Mouse (Mus musculus): ENCODE data around the gene Fdxacb1. TPM values are rescaled to one million over a fixed set of nuclear protein-coding genes. Genes with fewer than 3 reads are reported as not detected.
A peak's percentile ranks its signal among the peaks of the same experiment; 100 is the strongest.

The Fdxacb1 gene
- polyA plus RNA-seq, 1 experiment from 2014 or later = 10.9 TPM

GRCm38 (mm10) chr9:50752054-50752602 lies 15.9 kb upstream of the Fdxacb1 start, which contains the start of gene Hspb2:
Hspb2 (minus strand) TSS chr9:50752354.
- ATAC-seq = no peak
- Histone ChIP-seq H3K4me1 (peaks cover 6% of the 10 kb centered on the region; the same call in 1 of the 2 replicates), H3K4me2 (no peak within 1 kb of the TSS), H3K27ac (no peak within 1 kb of the TSS), H3K9ac (no peak within 1 kb of the TSS), H3K9me3 (replicated peaks) (no peaks in the 10 kb centered on the region), H3K4me3 (no peak within 1 kb of the TSS), H3K27me3 (no peaks in the 10 kb centered on the region), H3K36me3 (ENCODE audit: poor library complexity, severe bottlenecking) (no peaks in the 10 kb centered on the region)
- WGBS = 73% methylated on average over 14 of the region's 14 CpGs

- no peak overlapping the region for H3K27ac ChIP-seq
- no peaks in the 10 kb centered on the region for H3K9me3 ChIP-seq (replicated peaks)
- H3K4me1 ChIP-seq = peaks cover 6% of the 10 kb centered on the region; the same call in 1 of the 2 replicates
- H3K4me3 ChIP-seq = no peak overlapping the region
- no peaks in the 10 kb centered on the region for H3K36me3 ChIP-seq (ENCODE audit: poor library complexity, severe bottlenecking)
- H3K27me3 ChIP-seq = no peaks in the 10 kb centered on the region
- WGBS = 74% methylated on average over 17 of the region's 17 CpGs
- no peak for ATAC-seq
- no peak overlapping the region for H3K9ac ChIP-seq
- H3K4me2 ChIP-seq = no peak overlapping the region
Measured at GRCm38 (mm10) chr9:50752784-50753615, 15.0 kb upstream of the Fdxacb1 start.

DNA sequence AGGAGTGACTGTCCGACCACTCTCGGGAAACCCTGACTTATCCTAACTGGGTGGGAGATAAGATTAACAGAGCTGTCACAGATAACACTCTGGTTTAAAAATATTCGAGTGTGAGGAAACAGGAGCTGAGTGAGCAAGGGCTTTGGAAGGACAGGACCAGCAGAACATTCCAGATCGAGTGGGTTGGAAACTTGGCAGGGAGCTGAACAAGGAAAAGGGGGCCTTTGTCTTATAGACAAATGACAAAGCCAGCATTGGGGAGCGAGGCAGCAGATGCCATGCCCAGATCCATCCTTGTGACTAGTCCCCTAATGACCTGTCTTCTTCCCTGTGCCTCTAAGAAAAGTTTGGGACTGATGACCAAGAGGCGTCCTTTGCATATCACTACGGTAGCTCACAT lies 14.1 kb upstream of the Fdxacb1 start:
- Histone ChIP-seq H3K4me1 (peaks cover 6% of the 10 kb centered on the region; the same call in 1 of the 2 replicates), H3K4me2 (no peak overlapping the region), H3K4me3 (no peak overlapping the region), H3K9ac (no peak overlapping the region), H3K9me3 (replicated peaks) (no peaks in the 10 kb centered on the region), H3K27me3 (no peaks in the 10 kb centered on the region), H3K27ac (no peak overlapping the region), H3K36me3 (ENCODE audit: poor library complexity, severe bottlenecking) (no peaks in the 10 kb centered on the region)
- 78% methylated on average over 7 of the region's 7 CpGs for WGBS
- no peak for ATAC-seq

DNA sequence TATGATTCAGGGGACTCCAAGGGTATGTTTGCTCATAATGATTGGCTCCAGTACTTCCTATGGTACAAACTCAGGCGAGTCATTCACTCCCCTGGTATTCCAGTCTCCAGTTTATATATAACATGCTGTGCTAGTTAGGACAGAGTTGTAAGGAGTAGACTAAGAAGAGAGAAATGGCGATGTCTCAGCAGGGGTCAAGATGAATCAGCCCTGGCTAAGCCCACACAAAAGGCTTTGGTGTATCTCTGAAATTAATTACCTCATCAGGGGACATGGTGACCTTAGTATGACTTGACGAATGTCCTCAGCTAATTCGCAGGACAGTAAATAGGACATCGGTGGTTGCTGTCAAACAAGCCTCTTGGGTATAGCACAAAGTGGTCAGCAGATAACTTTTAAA lies 11.3 kb upstream of the Fdxacb1 start:
- 0 out of 2 replicates have a peak, but pooled peaks cover 3% of the 10 kb centered on the region for H3K27me3 ChIP-seq
- H3K4me1 ChIP-seq = peaks cover 6% of the 10 kb centered on the region; the same call in 1 of the 2 replicates
- H3K9me3 ChIP-seq (replicated peaks) = no peaks in the 10 kb centered on the region
- H3K4me2 ChIP-seq = no peak overlapping the region
- no peak overlapping the region for H3K27ac ChIP-seq
- 44% methylated on average over 5 of the region's 5 CpGs for WGBS
- no peak overlapping the region for H3K9ac ChIP-seq
- no peak for ATAC-seq
- H3K4me3 ChIP-seq = no peak overlapping the region
- H3K36me3 ChIP-seq (ENCODE audit: poor library complexity, severe bottlenecking) = no peaks in the 10 kb centered on the region

- Histone ChIP-seq H3K9me3 (replicated peaks) (no peaks in the 10 kb centered on the region), H3K4me1 (no peaks in the 10 kb centered on the region), H3K4me3 (no peak overlapping the region), H3K36me3 (ENCODE audit: poor library complexity, severe bottlenecking) (no peaks in the 10 kb centered on the region), H3K27ac (no peak overlapping the region), H3K4me2 (no peak overlapping the region), H3K27me3 (0 out of 2 replicates have a peak, but pooled peaks cover 3% of the 10 kb centered on the region), H3K9ac (no peak overlapping the region)
- no peak for ATAC-seq
- WGBS = 64% methylated on average over 6 of the region's 6 CpGs
Measured at GRCm38 (mm10) chr9:50761520-50762243, 6.4 kb upstream of the Fdxacb1 start.

DNA sequence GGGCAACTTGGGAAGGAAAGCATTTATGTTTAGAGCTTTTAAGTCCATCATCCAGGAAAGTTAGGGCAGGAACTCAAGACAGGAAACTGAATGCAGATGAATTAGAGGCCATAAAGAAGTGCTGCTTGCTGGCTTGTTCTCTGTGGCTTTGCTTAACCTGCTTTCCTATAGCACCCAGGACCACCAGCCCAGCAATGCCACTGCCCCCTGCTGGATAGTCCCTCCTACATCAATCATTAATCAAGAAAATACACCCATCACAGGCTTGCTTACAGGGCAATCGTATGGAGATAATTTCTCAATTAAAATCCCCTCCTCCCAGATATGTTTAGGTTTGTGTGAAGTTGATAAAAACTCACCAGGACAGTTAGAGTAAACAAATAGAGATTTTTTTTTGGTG lies 4.7 kb upstream of the Fdxacb1 start:
- H3K4me2 ChIP-seq = no peak overlapping the region
- no peak overlapping the region for H3K9ac ChIP-seq
- H3K9me3 ChIP-seq (replicated peaks) = no peaks in the 10 kb centered on the region
- H3K27me3 ChIP-seq = 0 out of 2 replicates have a peak, but pooled peaks cover 3% of the 10 kb centered on the region
- ATAC-seq = no peak
- no peak overlapping the region for H3K4me3 ChIP-seq
- H3K36me3 ChIP-seq (ENCODE audit: poor library complexity, severe bottlenecking) = no peaks in the 10 kb centered on the region
- 78% methylated on average over 1 of the region's 1 CpGs for WGBS
- no peak overlapping the region for H3K27ac ChIP-seq
- peaks cover 8% of the 10 kb centered on the region for H3K4me1 ChIP-seq

DNA sequence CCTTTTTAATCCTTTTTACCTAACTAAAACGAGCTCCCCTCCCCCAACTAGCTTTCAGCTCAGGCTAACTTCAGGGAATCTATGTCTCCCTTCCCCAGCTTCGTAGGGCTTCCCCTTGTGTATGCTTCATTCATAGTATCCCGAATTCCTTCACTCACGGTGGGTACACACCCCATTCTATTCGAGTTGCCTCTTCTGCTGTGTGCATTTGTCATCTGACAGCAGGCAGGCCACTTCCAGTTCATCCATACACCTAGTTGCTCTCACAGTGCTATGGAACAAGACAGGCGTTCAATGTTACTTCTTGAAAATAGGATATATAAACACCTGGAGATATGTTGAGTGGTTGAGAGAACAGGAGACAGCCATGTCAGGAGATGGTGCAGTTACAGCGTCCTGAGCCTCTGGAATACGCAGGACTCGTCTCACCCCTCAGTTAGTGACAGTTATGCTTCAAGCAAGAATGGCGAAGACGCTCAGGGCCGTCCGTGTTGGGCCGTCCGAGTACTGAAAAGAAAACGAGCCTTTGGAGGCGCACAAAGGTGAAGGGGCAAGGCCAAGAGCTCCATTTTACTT lies 417 bp upstream of the Fdxacb1 start:
- WGBS = 7% methylated on average over 17 of the region's 17 CpGs
- peak overlapping the region; percentile 69 for H3K4me2 ChIP-seq
- peak overlapping the region; percentile 65 for H3K4me3 ChIP-seq
- H3K4me1 ChIP-seq = peaks cover 19% of the 10 kb centered on the region
- no peaks in the 10 kb centered on the region for H3K9me3 ChIP-seq (replicated peaks)
- H3K27ac ChIP-seq = peak overlapping the region; percentile 90; the same call in 1 of the 2 replicates
- peaks cover 7% of the 10 kb centered on the region for H3K36me3 ChIP-seq (ENCODE audit: poor library complexity, severe bottlenecking)
- H3K27me3 ChIP-seq = no peaks in the 10 kb centered on the region
- ATAC-seq = no peak; the same call in 1 of the 2 replicates
- peak overlapping the region; percentile 77 for H3K9ac ChIP-seq

DNA sequence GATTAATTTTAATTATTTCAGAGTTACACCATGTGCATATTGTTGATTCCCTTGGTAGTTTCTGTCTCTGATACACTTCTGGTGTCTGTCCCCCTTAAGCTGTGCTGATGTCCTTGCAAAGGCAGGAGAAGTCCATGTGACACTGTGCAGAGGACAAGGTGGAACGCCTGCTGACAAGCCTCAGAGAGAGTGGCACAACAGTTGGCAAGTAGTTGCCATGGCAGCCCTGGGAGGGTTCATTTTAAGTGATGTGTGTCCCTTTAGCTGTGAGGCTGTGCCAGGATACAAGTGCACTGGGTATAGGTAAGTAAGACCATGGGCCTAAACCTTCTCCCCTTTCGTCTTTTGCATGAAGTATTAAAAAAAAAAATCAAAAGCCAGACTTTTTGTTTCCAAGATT lies 2.0 kb downstream of the Fdxacb1 start:
- Histone ChIP-seq H3K27ac (no peak overlapping the region), H3K4me1 (peaks cover 30% of the 10 kb centered on the region), H3K9me3 (replicated peaks) (no peaks in the 10 kb centered on the region), H3K4me2 (no peak overlapping the region), H3K36me3 (ENCODE audit: poor library complexity, severe bottlenecking) (peaks cover 7% of the 10 kb centered on the region), H3K4me3 (no peak overlapping the region), H3K9ac (no peak overlapping the region), H3K27me3 (no peaks in the 10 kb centered on the region)
- ATAC-seq = no peak
- WGBS = 85% methylated on average over 2 of the region's 2 CpGs

- Histone ChIP-seq H3K36me3 (ENCODE audit: poor library complexity, severe bottlenecking) (peaks cover 14% of the 10 kb centered on the region), H3K9me3 (replicated peaks) (no peaks in the 10 kb centered on the region), H3K4me2 (peak overlapping the region; percentile 86), H3K4me1 (peaks cover 30% of the 10 kb centered on the region), H3K4me3 (peak overlapping the region; percentile 97; the same call in 1 of the 2 replicates), H3K9ac (peak overlapping the region; percentile 45; the same call in 1 of the 2 replicates), H3K27ac (no peak overlapping the region; the same call in 1 of the 2 replicates), H3K27me3 (no peaks in the 10 kb centered on the region)
- no peak for ATAC-seq
- 87% methylated on average over 4 of the region's 4 CpGs for WGBS
Measured at GRCm38 (mm10) chr9:50774026-50774462, 6.0 kb downstream of the Fdxacb1 start.

DNA sequence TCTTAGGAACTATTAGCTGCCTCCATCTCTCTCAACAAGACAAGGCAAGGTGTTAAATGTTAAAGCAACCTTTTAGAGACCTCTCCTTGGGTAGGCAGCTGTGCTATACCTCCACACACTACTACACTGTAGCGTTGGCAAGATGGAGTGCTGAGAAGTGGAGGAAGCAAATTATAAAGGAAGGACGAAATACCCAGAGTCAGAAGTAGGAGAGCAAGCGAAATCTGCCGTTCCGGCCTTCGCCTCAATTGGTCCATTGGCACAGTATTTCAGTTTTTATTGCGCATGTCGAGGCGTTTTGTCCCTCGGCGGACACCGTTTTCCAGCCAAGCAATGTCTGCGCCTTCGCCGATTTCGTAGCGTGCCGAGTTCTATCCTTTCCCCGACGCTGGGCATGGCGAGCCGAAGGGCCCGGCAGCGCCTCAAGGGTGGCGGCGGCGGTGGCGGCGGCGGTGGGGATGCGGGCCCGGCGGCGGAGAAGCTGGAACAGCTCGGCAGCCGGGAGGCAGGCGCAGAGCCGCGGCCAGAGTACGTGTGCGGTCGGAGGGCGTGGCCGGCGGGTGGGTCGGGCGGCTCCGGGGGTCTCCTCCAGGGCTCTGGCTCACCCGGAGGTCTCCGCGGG lies 7.1 kb downstream of the Fdxacb1 start, which contains the start of the genes Alg9 and 1110032A03Rik:
Gene Alg9 (plus strand): TSS at position 29 of the 622 bp plus-strand sequence.
Gene 1110032A03Rik (minus strand): TSS at position 530 of the 622 bp plus-strand sequence.
- H3K27me3 ChIP-seq = no peaks in the 10 kb centered on the region
- peaks cover 24% of the 10 kb centered on the region for H3K4me1 ChIP-seq
- peaks cover 25% of the 10 kb centered on the region for H3K36me3 ChIP-seq (ENCODE audit: poor library complexity, severe bottlenecking)
- H3K4me3 ChIP-seq = peak within 1 kb of the TSS; percentile 97
- H3K27ac ChIP-seq = peak within 1 kb of the TSS; percentile 77
- H3K4me2 ChIP-seq = peak within 1 kb of the TSS; percentile 86
- peak; percentile 89 for ATAC-seq
- WGBS = 0% methylated on average over 33 of the region's 51 CpGs
- H3K9me3 ChIP-seq (replicated peaks) = no peaks in the 10 kb centered on the region
- H3K9ac ChIP-seq = peak within 1 kb of the TSS; percentile 92

- under 1% methylated on average over 28 of the region's 30 CpGs for WGBS
- peak; percentile 80 for ATAC-seq
- H3K9ac ChIP-seq = peak overlapping the region; percentile 92
Measured at GRCm38 (mm10) chr9:50775662-50776126, 7.7 kb downstream of the Fdxacb1 start.

More at GRCm38 (mm10) chr9:50775662-50776126, 7.7 kb downstream of the Fdxacb1 start:
- Histone ChIP-seq H3K4me2 (peak overlapping the region; percentile 86), H3K36me3 (ENCODE audit: poor library complexity, severe bottlenecking) (peaks cover 31% of the 10 kb centered on the region), H3K27ac (peak overlapping the region; percentile 77), H3K27me3 (no peaks in the 10 kb centered on the region), H3K4me3 (peak overlapping the region; percentile 97), H3K9me3 (replicated peaks) (no peaks in the 10 kb centered on the region), H3K4me1 (peaks cover 24% of the 10 kb centered on the region)

Data from forebrain, embryonic 13.5 days (tissue).